Mouse (Mus musculus) heart, postnatal 0 days (tissue): ENCODE measurements around the gene Gm20458. TPM values are rescaled to one million over a fixed set of nuclear protein-coding genes. Genes with fewer than 3 reads are reported as not detected.

Source experiments
- ATAC-seq: fragments of 200-750 bp; cut with Nextera tagmentation; 2 replicates; pipeline ENCODE4 v1.8.0; 2017; ENCODE audit warnings: low read depth, moderate number of reproducible peaks, moderate library complexity; ENCODE audit not compliant: insufficient read depth
- DNase-seq: peaks from one replicate; pipeline ENCODE4 v3.0.0-alpha.2; 2016; ENCODE audit warnings: low spot score
- H3K27ac ChIP-seq: fragments of 300-500 bp; sonication (generic); 2 replicates; pipeline ENCODE4 v1.5.1; 2014; ENCODE audit warnings: low read depth, mild to moderate bottlenecking
- H3K27me3 ChIP-seq: fragments of 300-500 bp; sonication (generic); 2 replicates; pipeline ENCODE4 v1.6.1; 2014; ENCODE audit warnings: low read length, mixed read lengths; ENCODE audit not compliant: control insufficient read depth, insufficient read depth
- H3K36me3 ChIP-seq: fragments of 300-500 bp; sonication (generic); replicated peaks from 2 replicates; pipeline ENCODE4 v1.6.1; 2014; ENCODE audit warnings: low read length, mixed read lengths; ENCODE audit not compliant: control insufficient read depth, insufficient read depth
- H3K4me1 ChIP-seq: fragments of 300-500 bp; sonication (generic); 2 replicates; pipeline ENCODE4 v1.6.1; 2014; ENCODE audit warnings: antibody characterized with exemption; ENCODE audit not compliant: control insufficient read depth, insufficient read depth
- H3K4me2 ChIP-seq: fragments of 300-500 bp; sonication (generic); 2 replicates; pipeline ENCODE4 v1.6.1; 2014; ENCODE audit warnings: low read depth, mild to moderate bottlenecking, low read length, moderate library complexity
- H3K4me3 ChIP-seq: fragments of 300-500 bp; sonication (generic); 2 replicates; pipeline ENCODE4 v1.5.1; 2014; ENCODE audit warnings: low read depth, low read length
- H3K9ac ChIP-seq: fragments of 300-500 bp; sonication (generic); replicated peaks from 2 replicates; pipeline ENCODE4 v1.6.1; 2014; ENCODE audit warnings: low read depth, low read length, mixed read lengths
- H3K9me3 ChIP-seq: fragments of 300-500 bp; sonication (generic); replicated peaks from 2 replicates; pipeline ENCODE4 v1.6.1; 2016; ENCODE audit warnings: low read length; ENCODE audit not compliant: control insufficient read depth
- CTCF ChIP-seq: IDR thresholded peaks from 2 replicates; pipeline ENCODE4 v1.5.1; 2016; ENCODE audit warnings: antibody characterized with exemption, control low read depth, low read depth
- EP300 ChIP-seq: IDR thresholded peaks from 2 replicates; pipeline ENCODE4 v1.6.1; 2016; ENCODE audit warnings: antibody characterized with exemption, low read depth
- WGBS: fragments of 180-500 bp; shearing (Covaris S2); extraction: QIAGEN DNeasy Blood & Tissue Kit; methylation state at CpG from one replicate; pipeline ENCODE4 v1.1.7; 2014; 5-methylcytosine and 5-hydroxymethylcytosine counted together
- polyA plus RNA-seq: library from polyadenylated mRNA; unstranded; fragments of >200 nt; fragmentation: Nextera tagmentation; extraction: Ambion mirVana; gene quantifications from 2 replicates; pipeline ENCODE4 v1.2.1, GENCODE M21; 2015
- total RNA-seq: library from RNA; depleted of rRNA; stranded (reverse); fragments of >200 nt; gene quantifications from 2 replicates; pipeline ENCODE4 v1.2.3, GENCODE M21; 2014; ENCODE audit warnings: low replicate concordance

The Gm20458 gene
- total and polyA plus RNA-seq, 2 experiments from 2014 or later, result 15.5 to 34.3 TPM

DNA sequence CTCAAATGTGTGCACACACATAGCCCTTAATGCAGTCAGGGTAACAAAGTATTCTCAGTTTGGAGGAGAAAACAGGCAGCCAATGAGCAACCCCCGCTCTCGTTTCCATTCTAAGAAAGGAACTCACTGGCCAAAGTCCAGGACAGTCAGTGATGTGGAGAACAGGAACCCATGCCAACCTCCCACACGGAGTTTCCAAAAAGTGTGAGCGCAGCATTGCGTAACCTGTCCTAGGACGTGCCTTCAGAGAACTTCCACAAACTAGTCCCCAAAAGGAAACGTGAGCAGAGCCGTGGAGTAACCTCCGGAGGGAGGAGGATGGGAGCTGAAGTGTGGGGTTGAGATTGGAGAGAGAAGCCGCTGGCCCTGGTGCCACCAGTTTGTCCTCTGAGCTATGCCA, 5.9 kb upstream of the Gm20458 start:
- H3K9ac ChIP-seq, result no peak overlapping the region
- no peaks in the 10 kb centered on the region for H3K27me3 ChIP-seq
- H3K4me1 ChIP-seq, result peaks cover 39% of the 10 kb centered on the region
- no peak overlapping the region for H3K4me3 ChIP-seq
- 0 out of 2 replicates have a peak overlapping the region, but pooled peaks have one; percentile 10 for H3K4me2 ChIP-seq
- ATAC-seq, result peak; percentile 39; the same call in 1 of the 2 replicates
- H3K9me3 ChIP-seq, result no peaks in the 10 kb centered on the region
- WGBS, result 15% methylated on average over 10 of the region's 10 CpGs
- no peaks in the 10 kb centered on the region for H3K36me3 ChIP-seq
- TF ChIP-seq CTCF (no peak), EP300 (no peak)
- peak overlapping the region; percentile 65 for H3K27ac ChIP-seq
- DNase-seq, result peak; percentile 72

DNA sequence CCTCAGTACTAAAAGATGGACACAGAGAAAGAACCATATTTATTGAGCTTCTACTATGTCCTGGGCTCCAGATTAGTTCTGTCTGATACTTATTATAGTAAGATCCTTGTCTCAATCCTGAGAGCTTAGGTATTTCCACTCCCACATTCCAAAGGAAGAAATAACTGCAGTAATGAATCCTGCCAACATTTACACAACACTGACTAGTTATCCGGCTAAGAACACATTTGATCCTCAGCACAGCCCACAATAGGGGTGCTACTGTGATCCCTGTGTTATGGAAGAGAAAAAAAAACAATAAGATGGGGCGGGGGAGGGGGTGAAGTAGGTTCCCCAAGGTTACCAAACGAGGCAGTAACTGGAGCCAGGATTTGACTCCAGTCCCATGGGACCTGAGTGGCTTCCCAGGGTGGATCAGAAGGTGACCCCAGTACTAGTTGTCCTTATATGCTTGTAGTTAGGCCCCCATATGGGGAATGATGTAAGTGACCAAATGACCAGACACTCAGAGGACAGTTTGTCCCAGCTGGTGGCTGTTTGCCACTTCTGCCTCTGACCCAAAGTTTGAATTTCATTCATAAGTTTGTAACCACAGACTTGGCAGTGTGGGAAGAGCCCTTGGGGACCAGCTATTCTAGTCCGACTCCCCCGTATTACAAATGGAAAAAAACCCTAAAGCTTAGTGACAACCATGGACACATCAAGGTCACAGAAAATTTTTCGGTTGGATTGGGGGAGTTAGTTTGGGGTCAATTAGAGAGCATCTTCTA, 5.2 kb upstream of the Gm20458 start:
- Histone ChIP-seq H3K27ac (peak overlapping the region; percentile 65), H3K27me3 (no peaks in the 10 kb centered on the region), H3K4me1 (peaks cover 39% of the 10 kb centered on the region), H3K9me3 (no peaks in the 10 kb centered on the region), H3K36me3 (no peaks in the 10 kb centered on the region), H3K4me3 (no peak overlapping the region), H3K4me2 (no peak overlapping the region), H3K9ac (no peak overlapping the region)
- DNase-seq, result peak; percentile 31
- 61% methylated on average over 6 of the region's 6 CpGs for WGBS
- no peak for ATAC-seq
- TF ChIP-seq EP300, result 0 out of 2 replicates have a peak, but pooled peaks have one; percentile 60
- TF ChIP-seq CTCF, result no peak

DNA sequence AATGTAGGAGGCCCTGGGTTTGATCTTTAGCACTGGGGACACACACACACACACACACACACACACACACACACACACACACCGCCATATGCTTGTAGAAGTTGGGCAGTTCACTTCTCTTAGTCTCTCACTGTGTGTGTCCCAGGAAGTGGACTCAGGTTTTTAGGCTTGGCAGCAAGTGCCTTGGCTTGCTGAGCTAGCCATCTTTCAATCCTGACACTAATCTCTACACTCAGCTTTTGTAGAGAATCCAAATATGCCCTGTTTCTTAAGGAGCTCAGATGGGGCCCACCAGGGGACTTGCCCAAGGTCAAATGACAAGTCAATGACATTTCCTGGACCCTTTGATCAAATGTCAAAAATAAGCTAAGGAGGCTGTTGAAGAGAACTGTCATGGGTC, 4.4 kb upstream of the Gm20458 start:
- ATAC-seq (no peak), DNase-seq (no peak)
- Histone ChIP-seq H3K4me2 (no peak overlapping the region), H3K36me3 (no peaks in the 10 kb centered on the region), H3K27me3 (no peaks in the 10 kb centered on the region), H3K9ac (no peak overlapping the region), H3K4me1 (peaks cover 40% of the 10 kb centered on the region), H3K4me3 (no peak overlapping the region), H3K9me3 (no peaks in the 10 kb centered on the region), H3K27ac (peak overlapping the region; percentile 30; the same call in 1 of the 2 replicates)
- no peak for TF ChIP-seq CTCF
- no peak for TF ChIP-seq EP300
- 78% methylated on average over 1 of the region's 1 CpGs for WGBS

DNA sequence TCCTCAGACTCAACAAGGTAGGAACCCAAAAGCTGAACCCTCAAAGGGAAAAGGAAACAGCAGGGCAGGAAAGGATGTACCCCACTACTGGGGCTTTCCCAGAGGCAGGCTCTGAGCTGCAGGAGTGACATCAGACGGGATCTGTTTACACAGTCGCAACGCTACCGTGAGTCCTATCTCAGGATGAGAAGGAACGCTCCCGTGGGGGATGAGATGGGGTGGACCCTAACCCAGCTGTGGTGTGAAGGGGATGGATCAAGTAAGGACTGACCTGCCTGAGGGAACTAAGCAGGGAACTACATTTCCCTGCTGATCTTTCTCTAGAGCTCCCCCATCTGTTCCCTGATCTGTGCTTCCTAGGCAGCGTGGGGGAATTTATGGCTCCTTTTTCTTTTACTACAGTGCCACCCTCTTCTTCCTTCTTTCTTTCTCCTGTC, 3.9 kb upstream of the Gm20458 start, which contains the start of gene Sys1:
Sys1 (plus strand) TSS at position 101 of the 437 bp plus-strand sequence.
- H3K4me1 ChIP-seq, result peaks cover 45% of the 10 kb centered on the region
- H3K9ac ChIP-seq, result no peak within 1 kb of the TSS
- peak within 1 kb of the TSS; percentile 28; the same call in 1 of the 2 replicates for H3K4me2 ChIP-seq
- no peaks in the 10 kb centered on the region for H3K9me3 ChIP-seq
- peak within 1 kb of the TSS; percentile 34 for H3K27ac ChIP-seq
- DNase-seq (no peak), ATAC-seq (no peak)
- 11% methylated on average over 7 of the region's 7 CpGs for WGBS
- no peaks in the 10 kb centered on the region for H3K27me3 ChIP-seq
- H3K4me3 ChIP-seq, result no peak within 1 kb of the TSS
- no peaks in the 10 kb centered on the region for H3K36me3 ChIP-seq
- no peak for TF ChIP-seq EP300
- TF ChIP-seq CTCF, result peak; percentile 16

DNA sequence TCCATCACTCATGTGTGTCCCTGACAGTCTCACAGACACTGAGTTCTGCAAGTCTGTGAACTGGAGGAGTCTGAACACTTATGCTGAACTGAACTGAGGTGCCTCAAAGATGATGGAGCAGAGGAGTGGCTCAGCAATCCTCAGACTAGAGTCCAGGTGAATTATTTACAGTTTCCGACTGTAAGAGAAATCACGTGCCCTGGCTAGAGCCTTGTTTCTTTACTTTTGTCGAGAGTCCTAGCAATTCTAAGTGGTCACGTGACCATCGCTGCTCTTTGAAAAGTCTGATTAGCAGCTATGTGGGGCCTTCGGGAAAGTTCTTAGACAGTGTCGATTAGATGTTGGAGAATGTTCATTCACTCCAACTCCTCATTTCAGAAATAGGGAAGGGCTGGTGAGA, 2.8 kb upstream of the Gm20458 start:
- no peaks in the 10 kb centered on the region for H3K27me3 ChIP-seq
- no peak overlapping the region for H3K27ac ChIP-seq
- H3K4me2 ChIP-seq, result no peak overlapping the region
- 43% methylated on average over 7 of the region's 7 CpGs for WGBS
- H3K4me3 ChIP-seq, result no peak overlapping the region
- no peak overlapping the region for H3K9ac ChIP-seq
- DNase-seq, result no peak
- H3K4me1 ChIP-seq, result peaks cover 40% of the 10 kb centered on the region
- no peak for ATAC-seq
- 0 out of 2 replicates have a peak, but pooled peaks cover 5% of the 10 kb centered on the region for H3K36me3 ChIP-seq
- H3K9me3 ChIP-seq, result no peaks in the 10 kb centered on the region
- TF ChIP-seq CTCF (no peak), EP300 (no peak)
